Mouse (Mus musculus) ovary, postnatal 10 days (tissue): ENCODE results near the gene Pik3r2.

Experiments
- DNase-seq: peaks from one replicate; pipeline ENCODE4 v3.0.0; 2022; ENCODE audit warnings: low spot score

Gene Pik3r2

DNA sequence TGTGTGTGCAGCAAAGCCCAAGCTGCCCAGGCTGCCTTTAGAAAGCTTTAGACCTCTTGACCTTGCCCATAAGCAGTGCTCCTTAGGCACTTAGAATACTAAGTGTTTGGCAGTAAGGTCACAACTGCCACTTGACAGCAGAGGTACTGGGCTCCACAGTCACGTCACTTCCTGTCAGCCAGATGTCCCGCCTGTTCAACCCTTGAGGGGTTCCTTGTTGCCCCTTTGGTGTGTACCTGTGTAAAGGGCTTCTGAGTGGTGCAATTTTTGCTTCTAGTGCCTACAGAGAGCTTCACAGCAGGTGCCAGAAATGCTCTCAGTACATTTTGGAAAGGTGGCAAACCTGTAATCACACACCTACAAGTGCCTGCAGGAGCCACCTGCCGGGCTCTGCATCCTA, 38.3 kb downstream of the Pik3r2 start:
- DNase-seq, result no peak

DNA sequence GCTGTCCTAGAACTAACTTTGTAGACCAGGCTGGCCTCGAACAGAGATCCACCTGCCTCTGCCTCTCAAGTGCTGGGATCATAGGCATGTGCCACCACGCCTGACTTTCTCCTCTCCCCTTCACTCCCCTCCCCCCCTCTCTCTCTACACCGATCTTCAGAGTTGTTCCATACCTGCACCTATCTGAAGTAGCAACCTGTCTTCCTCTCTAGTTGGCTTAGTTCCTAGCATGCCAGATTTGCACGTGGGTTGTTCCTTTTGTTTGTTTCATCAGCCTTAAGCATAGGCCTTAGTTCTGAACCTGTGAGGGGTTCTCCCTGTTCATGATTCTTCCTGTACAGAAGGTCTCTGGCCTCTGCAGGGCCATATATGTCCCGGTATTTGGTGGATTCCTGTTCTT, 38.8 kb downstream of the Pik3r2 start:
- no peak for DNase-seq

DNA sequence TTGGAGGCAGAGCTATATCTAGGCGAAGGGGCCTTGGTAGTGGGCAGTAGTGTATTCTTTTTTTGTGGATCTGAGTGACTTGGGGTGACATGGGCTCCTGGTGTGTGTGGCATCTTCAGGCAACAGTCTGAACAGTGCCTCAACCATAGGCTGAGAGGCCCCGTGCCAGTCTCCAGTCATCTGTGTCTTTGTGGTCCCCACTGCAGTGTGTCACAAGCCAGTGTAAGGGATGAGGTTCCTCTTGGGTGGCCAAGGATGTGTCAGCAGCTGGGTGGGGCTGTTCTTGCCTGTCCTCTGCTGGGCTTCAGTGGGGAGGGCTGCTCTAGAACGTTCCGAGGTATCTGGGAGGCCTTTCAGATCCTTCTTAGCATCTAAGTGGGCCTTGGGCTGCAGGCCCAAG, 45.6 kb downstream of the Pik3r2 start:
- no peak for DNase-seq

DNA sequence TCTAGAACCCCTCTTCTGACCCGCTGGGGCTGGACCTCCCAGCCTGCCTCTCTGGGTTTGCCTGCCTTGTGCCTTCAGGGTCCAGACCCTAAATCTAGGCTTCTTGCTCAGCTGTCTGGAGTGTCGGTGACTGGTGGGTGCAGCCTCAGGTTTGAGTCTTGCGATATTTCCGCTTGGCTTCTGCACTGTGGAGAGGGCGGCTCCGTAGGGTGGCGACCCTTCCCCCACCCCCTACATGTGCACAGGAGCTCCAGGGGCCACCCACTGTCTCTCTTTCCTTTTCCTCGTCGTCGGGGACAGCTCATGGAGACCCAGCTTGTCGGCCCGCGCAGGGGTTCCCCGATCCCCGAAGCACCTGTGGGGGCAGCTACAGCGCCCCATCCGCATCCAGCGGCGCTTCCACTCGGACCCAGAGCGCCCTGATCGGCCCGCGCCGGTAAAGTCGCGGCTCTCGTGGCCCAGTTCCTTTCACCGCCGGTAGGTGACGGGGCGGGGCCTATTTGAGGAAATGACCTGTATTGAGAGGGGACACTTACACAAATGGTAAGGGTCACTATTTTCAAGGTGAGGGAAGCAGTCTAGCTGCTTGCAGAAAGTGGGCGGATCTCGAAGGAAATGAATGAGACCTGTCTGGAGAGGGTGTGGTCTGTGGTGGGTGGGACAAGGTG, 46.6 kb downstream of the Pik3r2 start:
- DNase-seq, result no peak

DNA sequence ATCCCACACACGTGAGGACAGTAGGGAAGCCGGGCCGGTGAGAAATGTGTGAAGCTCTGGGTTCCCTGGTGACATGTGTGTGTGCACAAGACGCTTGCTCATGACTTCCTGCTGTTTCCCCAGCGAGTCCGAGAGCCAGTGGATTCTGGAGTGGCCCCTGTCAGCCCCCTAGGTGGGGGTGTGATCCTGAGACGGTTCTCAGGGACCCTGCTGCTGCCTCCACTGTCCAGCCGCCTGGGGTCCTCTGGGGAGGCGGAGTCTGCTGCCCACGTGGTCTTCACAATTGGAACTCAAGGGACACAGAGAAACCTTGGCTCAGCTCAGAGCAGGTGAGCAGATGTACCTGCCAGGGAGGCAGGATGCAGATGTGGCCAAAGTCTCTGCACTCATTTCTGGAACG, 49.8 kb downstream of the Pik3r2 start:
- no peak for DNase-seq

DNA sequence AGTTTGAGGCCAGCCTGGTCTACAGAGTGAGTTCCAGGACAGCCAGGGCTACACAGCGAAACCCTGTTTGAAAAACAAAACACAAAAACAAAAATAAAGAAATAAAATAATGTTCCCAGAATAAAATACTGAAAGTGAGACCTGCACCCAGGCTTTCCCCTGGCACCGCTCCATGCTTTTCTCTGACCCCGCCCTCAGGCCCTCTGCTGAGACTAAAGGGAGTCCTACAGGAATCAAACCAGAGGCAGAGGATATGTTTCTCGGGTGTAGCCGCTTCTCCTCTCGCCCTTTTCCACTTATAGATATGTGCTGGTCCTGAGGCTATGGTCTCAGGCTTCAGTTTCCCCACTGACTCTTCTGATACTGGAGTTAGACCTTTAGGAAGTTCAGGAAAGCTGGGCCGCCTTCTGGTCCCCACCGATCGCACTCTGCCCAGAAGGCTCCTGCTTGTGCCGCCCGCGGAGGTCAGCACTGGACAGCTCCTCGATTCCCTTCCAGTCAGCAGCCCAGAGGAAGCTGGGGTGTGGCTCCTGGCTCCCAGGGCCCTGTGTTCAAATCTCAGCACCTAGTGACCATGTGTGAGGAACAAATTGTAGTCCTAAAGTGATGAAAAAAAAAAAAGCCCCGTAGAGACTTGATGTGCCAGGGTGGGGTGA, 50.6 kb downstream of the Pik3r2 start:
- no peak for DNase-seq

DNA sequence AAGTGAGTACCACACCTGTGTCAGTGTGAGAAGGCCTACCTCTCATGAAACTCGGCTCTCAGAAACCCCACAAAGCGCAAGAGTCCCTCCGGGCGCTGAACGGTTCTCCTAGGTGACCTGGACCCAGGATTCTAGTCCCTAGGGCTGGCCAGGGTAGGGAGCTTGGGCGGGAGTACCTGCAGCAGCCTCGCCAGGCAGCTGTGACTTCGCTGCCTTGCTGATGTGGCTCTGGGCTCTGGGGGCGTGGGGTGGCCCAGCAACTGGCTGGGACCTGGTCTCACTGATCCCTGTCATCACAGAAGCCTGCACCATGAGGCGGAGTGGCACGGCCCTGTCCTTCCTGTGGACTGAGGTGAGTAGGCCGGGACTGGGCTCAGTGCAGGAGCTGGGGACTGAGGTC, 52.3 kb downstream of the Pik3r2 start:
- DNase-seq, result no peak

DNA sequence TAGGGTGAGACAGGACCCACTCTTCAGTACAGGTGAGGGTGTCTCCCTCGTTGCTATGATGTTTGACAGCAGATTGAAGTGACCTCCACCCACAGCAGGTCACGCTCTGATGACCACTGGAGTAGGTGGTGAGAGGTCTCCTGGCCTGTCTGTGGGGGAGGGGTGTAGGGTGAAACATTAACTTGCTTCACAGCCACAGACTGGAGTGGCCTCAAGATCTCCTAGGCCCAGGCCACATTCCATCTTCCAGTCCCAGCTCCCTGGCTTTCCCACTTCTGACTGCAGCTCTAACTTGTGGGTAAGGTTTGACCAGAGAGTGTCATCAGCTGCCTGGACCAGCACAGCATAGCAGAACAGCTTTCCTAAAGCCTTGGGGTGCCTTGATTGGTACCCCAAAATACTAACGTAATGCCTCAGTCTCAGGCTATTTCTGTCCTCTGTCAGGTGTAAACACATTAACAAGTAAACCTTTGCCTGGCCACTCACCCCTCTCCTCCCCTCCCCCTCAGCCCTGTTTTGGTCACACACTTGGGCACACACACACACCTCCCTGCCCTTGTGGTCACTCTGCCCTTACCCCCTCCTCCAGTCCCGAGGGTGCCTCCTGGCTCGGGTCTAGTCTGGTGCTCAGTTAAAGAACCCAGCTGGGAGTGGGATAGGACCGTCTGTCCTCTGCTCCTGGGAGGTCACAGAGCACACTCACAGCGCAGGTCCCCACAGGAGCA, 52.9 kb downstream of the Pik3r2 start, which contains the start of gene Pde4c:
Gene Pde4c, plus strand, starts transcription at position 235 of the 725 bp plus-strand sequence.
- no peak for DNase-seq

DNA sequence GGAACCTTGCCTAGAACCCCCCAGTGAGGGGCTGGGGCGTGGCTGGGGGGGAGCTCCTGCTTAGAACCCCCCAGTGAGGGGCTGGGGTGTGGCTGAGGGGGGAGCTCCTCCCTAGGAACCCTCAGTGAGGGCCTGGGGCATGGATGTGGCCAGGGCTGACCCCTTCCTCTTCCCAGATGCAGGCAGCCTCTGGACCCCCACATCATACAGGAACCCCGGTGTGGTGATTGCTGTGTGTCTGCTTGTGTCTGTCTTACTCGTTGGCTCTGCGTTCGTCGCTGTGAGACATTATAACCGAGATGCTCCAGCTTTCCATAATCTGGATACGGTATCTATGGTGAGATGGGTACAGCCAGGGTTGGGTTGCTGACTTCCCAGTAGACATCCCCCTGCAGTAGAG, 54.9 kb downstream of the Pik3r2 start:
- DNase-seq, result no peak

DNA sequence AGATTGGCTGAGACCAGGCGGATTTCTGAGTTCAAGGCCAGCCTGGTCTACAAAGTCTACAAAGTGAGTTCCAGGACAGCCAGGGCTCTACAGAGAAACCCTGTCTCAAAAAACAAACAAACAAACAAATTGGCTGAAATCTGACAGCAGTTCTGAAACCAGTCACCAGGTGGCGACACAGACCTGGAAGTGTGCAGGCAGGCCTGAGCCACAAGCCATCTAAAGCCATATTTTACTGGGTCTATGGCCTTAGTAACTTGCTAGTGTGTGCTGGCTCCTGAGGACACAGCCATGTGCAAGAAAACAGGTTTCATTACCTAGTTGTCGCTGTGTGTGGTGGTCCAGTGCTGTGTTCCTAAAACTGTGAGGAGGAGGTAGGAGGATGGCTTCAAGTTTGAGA, 55.8 kb downstream of the Pik3r2 start:
- DNase-seq, result peak; percentile 69

DNA sequence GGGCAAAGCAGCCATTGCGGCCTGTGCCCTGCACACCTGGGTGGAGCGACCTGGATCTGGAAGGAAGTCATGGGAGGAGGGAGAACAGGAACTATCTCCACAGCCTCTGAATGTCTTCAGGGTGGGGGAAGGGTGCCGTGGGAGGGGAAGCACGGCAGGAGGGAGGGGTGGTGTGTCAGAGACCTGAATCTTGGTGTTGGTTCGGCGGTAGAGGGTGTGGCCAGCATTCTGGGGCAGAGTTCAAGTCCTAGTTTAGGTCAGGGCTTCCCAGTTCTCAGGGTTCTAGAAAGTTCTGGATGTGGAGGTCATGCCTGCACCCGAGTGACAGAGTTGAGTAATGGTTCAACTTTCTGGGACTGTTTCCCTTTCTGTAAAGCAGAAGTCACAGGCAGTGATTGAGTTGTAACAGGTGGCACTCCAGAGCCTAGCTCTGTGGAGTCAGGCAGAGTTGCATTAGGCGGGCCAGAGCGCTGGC, 56.7 kb downstream of the Pik3r2 start:
- DNase-seq, result no peak

DNA sequence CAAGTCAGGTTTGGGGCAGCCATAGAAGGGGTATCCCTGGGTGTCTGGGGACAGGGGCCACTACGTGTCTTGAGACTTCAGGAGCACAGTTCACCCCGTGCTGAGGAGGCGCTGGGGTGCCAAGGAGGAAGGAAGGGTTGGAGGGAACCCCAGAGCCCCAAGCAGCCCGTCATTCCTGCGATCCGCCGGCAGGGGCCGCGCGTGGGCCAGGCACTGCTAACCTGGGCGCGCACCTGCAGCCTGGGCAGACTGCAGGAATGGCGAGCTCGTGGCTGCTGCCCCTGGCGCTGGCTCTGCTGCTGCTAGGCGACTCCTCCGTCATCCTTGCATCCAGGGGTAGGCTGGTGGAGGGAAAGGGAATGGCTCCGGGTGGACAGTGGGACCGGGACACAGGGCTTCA, 58.2 kb downstream of the Pik3r2 start, which contains the start of gene Gm3336:
Gene Gm3336, plus strand, starts transcription at position 247 of the 400 bp plus-strand sequence.
- DNase-seq, result no peak
